Mouse (Mus musculus) bone marrow macrophage, adult 2 months (primary cell): ENCODE results near the gene Acaa1b.

ENCODE experiments used
- CTCF ChIP-seq: IDR thresholded peaks from 2 replicates; pipeline ENCODE4 v1.5.1; 2012; ENCODE audit warnings: low read depth, mild to moderate bottlenecking, low read length, moderate library complexity
- POLR2A ChIP-seq: IDR thresholded peaks from 2 replicates; pipeline ENCODE4 v1.6.1; 2012; ENCODE audit warnings: mild to moderate bottlenecking, low read depth, low read length, borderline replicate concordance

- no peak for TF ChIP-seq CTCF
- TF ChIP-seq POLR2A, result no peak
Measured at GRCm38 (mm10) chr9:119101992-119102782, 54.7 kb downstream of the Acaa1b start, which contains the start of gene Dlec1.
